Mouse (Mus musculus): Measurements from ENCODE around the gene Pik3r5.

DNA sequence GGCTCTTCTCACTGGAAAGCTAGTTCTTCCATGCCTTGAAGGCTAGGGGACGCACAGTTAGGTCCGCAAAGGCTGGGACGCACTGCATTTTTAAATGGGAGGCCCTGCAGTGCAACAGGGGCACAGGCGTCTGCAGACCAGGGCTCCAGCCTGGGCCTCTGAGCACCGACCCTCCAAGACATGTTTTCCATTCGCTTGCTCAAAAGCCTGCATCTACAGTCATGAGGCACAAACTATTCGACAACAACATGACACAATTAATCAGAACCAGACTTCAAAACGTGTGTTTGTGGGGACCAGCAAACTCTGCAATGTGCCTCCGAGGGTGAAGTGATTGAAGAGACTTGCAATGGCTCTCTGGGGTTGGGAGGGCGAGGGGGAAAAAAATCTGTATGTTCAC lies 48.4 kb upstream of the Pik3r5 start:
- no peak for TF ChIP-seq CTCF (IDR thresholded peaks at IDR 0.05; ENCODE audit: low read depth, low read length)
- TF ChIP-seq POLR2A (IDR thresholded peaks at IDR 0.05; ENCODE audit: extremely low read depth, insufficient read depth, low read length): no peak
